Mouse (Mus musculus) CH12.LX (cell line): ENCODE results near the gene Fam161b. TPM values are rescaled to one million over a fixed set of nuclear protein-coding genes. Genes with fewer than 3 reads are reported as not detected.

Source experiments
- DNase-seq: peaks from one replicate; pipeline ENCODE4 v3.0.0-alpha.2; 2013; ENCODE audit errors: extremely low read depth
- H3K27ac ChIP-seq: 2 replicates; pipeline ENCODE4 v1.5.1; 2012; ENCODE audit warnings: low read depth, mild to moderate bottlenecking, control low read depth, moderate library complexity; ENCODE audit not compliant: insufficient read depth
- H3K27me3 ChIP-seq: replicated peaks from 2 replicates; pipeline ENCODE3; 2012; ENCODE audit warnings: inconsistent platforms
- H3K36me3 ChIP-seq, 2 experiments: replicated peaks in 1 of 2; 2 replicates each; pipeline versions ENCODE3 to v1.6.1; 2012; ENCODE audit warnings: inconsistent platforms in 1 of 2, low read length in 1 of 2, mild to moderate bottlenecking in 1 of 2, mixed read lengths in 1 of 2, moderate library complexity in 1 of 2; ENCODE audit not compliant: control insufficient read depth in 1 of 2, insufficient read depth in 1 of 2
- H3K4me1 ChIP-seq, 2 experiments: 2 replicates each; pipeline ENCODE4 v1.6.1; 2012; ENCODE audit warnings: inconsistent platforms in 1 of 2, moderate library complexity in 1 of 2; ENCODE audit not compliant: insufficient read depth in 2 of 2, control insufficient read depth in 1 of 2
- H3K4me2 ChIP-seq: 2 replicates; pipeline ENCODE4 v1.6.1; 2012; ENCODE audit warnings: low read depth, mild to moderate bottlenecking, control low read depth; ENCODE audit not compliant: poor library complexity, insufficient read depth, severe bottlenecking
- H3K4me3 ChIP-seq, 3 experiments: fragments of 150-350 bp in 1 of 3; sonication (generic) in 1 of 3; replicated peaks in 1 of 3; 2 replicates each; pipeline versions ENCODE3 to v1.5.1; 2011 to 2012; ENCODE audit warnings: low read depth in 2 of 3, low read length in 2 of 3, mild to moderate bottlenecking in 2 of 3, moderate library complexity in 2 of 3, control low read depth in 1 of 3, improper control_type of control experiment in 1 of 3, inconsistent platforms in 1 of 3, mixed read lengths in 1 of 3; ENCODE audit not compliant: poor library complexity in 1 of 3
- H3K79me2 ChIP-seq: replicated peaks from 2 replicates; pipeline ENCODE4 v1.6.1; 2012; ENCODE audit warnings: mild to moderate bottlenecking, moderate library complexity; ENCODE audit not compliant: control insufficient read depth, poor library complexity, insufficient read depth, severe bottlenecking; ENCODE audit errors: extremely low read depth
- H3K9ac ChIP-seq: 2 replicates; pipeline ENCODE4 v1.6.1; 2012; ENCODE audit warnings: low read depth, mild to moderate bottlenecking, control low read depth, moderate library complexity; ENCODE audit not compliant: insufficient read depth
- H3K9me3 ChIP-seq: replicated peaks from 2 replicates; pipeline ENCODE3; 2012; ENCODE audit warnings: low read length, inconsistent platforms, mixed read lengths
- CHD2 ChIP-seq: IDR thresholded peaks from 2 replicates; pipeline ENCODE4 v1.6.1; 2011; ENCODE audit warnings: low read length, improper control_type of control experiment
- CTCF ChIP-seq, 2 experiments: IDR thresholded peaks in 1 of 2; conservative IDR thresholded peaks in 1 of 2; 2 replicates each; pipeline ENCODE4 v1.5.1; 2011 to 2012; ENCODE audit warnings: low read depth in 2 of 2, low read length in 2 of 2, improper control_type of control experiment in 1 of 2, inconsistent platforms in 1 of 2, mild to moderate bottlenecking in 1 of 2, moderate library complexity in 1 of 2
- E2F4 ChIP-seq: IDR thresholded peaks from 2 replicates; pipeline ENCODE4 v1.6.1; 2011; ENCODE audit warnings: low read depth, low read length, improper control_type of control experiment; ENCODE audit not compliant: insufficient replicate concordance
- ELF1 ChIP-seq: IDR thresholded peaks from 2 replicates; pipeline ENCODE4 v1.6.1; 2014; ENCODE audit warnings: low read depth, mild to moderate bottlenecking, inconsistent platforms, low read length, improper control_type of control experiment
- HCFC1 ChIP-seq: IDR thresholded peaks from 2 replicates; pipeline ENCODE4 v1.6.1; 2012; ENCODE audit warnings: low read depth, mild to moderate bottlenecking, inconsistent platforms, low read length, improper control_type of control experiment
- IRF4 ChIP-seq: IDR thresholded peaks from 2 replicates; pipeline ENCODE4 v1.6.1; 2014; ENCODE audit warnings: low read depth, mild to moderate bottlenecking, inconsistent platforms, low read length, improper control_type of control experiment
- JUN ChIP-seq: IDR thresholded peaks from 2 replicates; pipeline ENCODE4 v1.6.1; 2011; ENCODE audit warnings: low read depth, mild to moderate bottlenecking, low read length, improper control_type of control experiment, moderate library complexity; ENCODE audit not compliant: insufficient read depth
- JUND ChIP-seq: conservative IDR thresholded peaks from 2 replicates; pipeline ENCODE4 v1.6.1; 2011; ENCODE audit warnings: low read depth, low read length, improper control_type of control experiment
- KAT2A ChIP-seq: IDR thresholded peaks from 2 replicates; pipeline ENCODE4 v1.6.1; 2012; ENCODE audit warnings: low read length, improper control_type of control experiment, inconsistent platforms; ENCODE audit not compliant: insufficient replicate concordance
- MAX ChIP-seq: IDR thresholded peaks from 2 replicates; pipeline ENCODE4 v1.6.1; 2011; ENCODE audit warnings: low read length, improper control_type of control experiment
- MEF2A ChIP-seq: IDR thresholded peaks from 2 replicates; pipeline ENCODE4 v1.6.1; 2014; ENCODE audit warnings: low read depth, mild to moderate bottlenecking, inconsistent platforms, low read length, improper control_type of control experiment, borderline replicate concordance
- MXI1 ChIP-seq: IDR thresholded peaks from 2 replicates; pipeline ENCODE4 v1.6.1; 2011; ENCODE audit warnings: mild to moderate bottlenecking, low read depth, low read length, improper control_type of control experiment
- NELFE ChIP-seq: IDR thresholded peaks from 2 replicates; pipeline ENCODE4 v1.6.1; 2011; ENCODE audit warnings: low read depth, low read length, improper control_type of control experiment
- NRF1 ChIP-seq: IDR thresholded peaks from 2 replicates; pipeline ENCODE4 v1.6.1; 2014; ENCODE audit warnings: low read depth, mild to moderate bottlenecking, inconsistent platforms, low read length, improper control_type of control experiment, moderate library complexity
- POLR2A ChIP-seq: IDR thresholded peaks from 2 replicates; pipeline ENCODE4 v1.6.1; 2011; ENCODE audit warnings: low read depth, mild to moderate bottlenecking, improper control_type of control experiment, low read length
- SIN3A ChIP-seq: IDR thresholded peaks from 2 replicates; pipeline ENCODE4 v1.6.1; 2012; ENCODE audit warnings: low read length, improper control_type of control experiment, inconsistent platforms
- SMC3 ChIP-seq: IDR thresholded peaks from 2 replicates; pipeline ENCODE4 v1.6.1; 2011; ENCODE audit warnings: low read depth, low read length, improper control_type of control experiment
- TCF12 ChIP-seq: IDR thresholded peaks from 2 replicates; pipeline ENCODE4 v1.6.1; 2014; ENCODE audit warnings: low read depth, mild to moderate bottlenecking, inconsistent platforms, low read length, improper control_type of control experiment
- ZKSCAN1 ChIP-seq: IDR thresholded peaks from 2 replicates; pipeline ENCODE4 v1.6.1; 2012; ENCODE audit warnings: low read depth, inconsistent platforms, low read length, improper control_type of control experiment, borderline replicate concordance
- dilution Hi-C: fragments of 300-500 bp; cut with MboI; formaldehyde crosslinking; loops from 2 replicates; pipeline ENCODE4 v1.14.3; 2020; ENCODE audit warnings: low sequenced_read_pairs; ENCODE audit not compliant: extremely low pct_unique_long_range_greater_than_20kb, extremely low pct_ligation_motif_present
- in situ Hi-C: fragments of 300-500 bp; cut with MboI; formaldehyde crosslinking; loops from 3 replicates; pipeline ENCODE4 v1.14.3; 2019; ENCODE audit warnings: low sequenced_read_pairs, low pct_ligation_motif_present, low pct_unique_long_range_greater_than_20kb, mixed read lengths
- polyA plus RNA-seq: library from polyadenylated mRNA; unstranded; fragments of >175 nt; gene quantifications from 2 replicates; pipeline ENCODE4 v1.2.1, GENCODE M21; 2012; ENCODE audit warnings: low read depth; ENCODE audit not compliant: insufficient read length
- total RNA-seq, 2 experiments: library from RNA; depleted of rRNA; stranded (reverse); fragments of 300-350 nt in 1 of 2; fragments of >200 nt in 1 of 2; gene quantifications; 2 replicates each; pipeline ENCODE4 v1.2.3; 2012 to 2014

The Fam161b gene
- 0.98 and 1.0 TPM in 2 replicates for total RNA-seq (2012; rRNA removed)
- total RNA-seq (2014; rRNA removed) = 0.38 and 0.87 TPM in 2 replicates
- polyA plus RNA-seq = 0.80 and 1.00 TPM in 2 replicates

GRCm38 (mm10) chr12:84361555-84362489, at the start of gene Fam161b, which contains the start of gene Coq6:
Gene Fam161b (minus strand): TSS chr12:84361833.
Gene Coq6 (plus strand): TSS chr12:84361657.
- H3K4me1 ChIP-seq = peaks cover 4 to 26% of the 10 kb centered on the region in 2 experiments; a peak in 3 of 4 replicates
- dilution Hi-C loops = no loop called here
- H3K36me3 ChIP-seq = peaks cover under 1 to 14% of the 10 kb centered on the region in 2 experiments
- peak within 1 kb of the TSS; percentile 29; the same call in 1 of the 2 replicates for H3K27ac ChIP-seq
- no peaks in the 10 kb centered on the region for H3K27me3 ChIP-seq
- no peaks in the 10 kb centered on the region for H3K9me3 ChIP-seq
- peak within 1 kb of the TSS; percentile 81 for H3K4me2 ChIP-seq
- peak within 1 kb of the TSS; percentile 89 to 100 (median 90) for H3K4me3 ChIP-seq
- DNase-seq = peak; percentile 99
- in situ Hi-C loops = no loop called here
- peak; percentile 12; the same call in 1 of the 2 replicates for TF ChIP-seq IRF4
- no peak for TF ChIP-seq ZKSCAN1
- TF ChIP-seq CTCF (conservative IDR thresholded peaks at IDR 0.05 in 1 of 2, IDR thresholded peaks at IDR 0.05 in 1 of 2; ENCODE audit: low read depth in 2 of 2, low read length in 2 of 2) = no peak
- TF ChIP-seq JUN = no peak
- no peak for TF ChIP-seq SMC3
- peak; percentile 93 for TF ChIP-seq HCFC1
- peak; percentile 71 for TF ChIP-seq NELFE
- TF ChIP-seq SIN3A = peak; percentile 99
- TF ChIP-seq E2F4 = peak; percentile 78; the same call in 1 of the 2 replicates
- TF ChIP-seq NRF1 = peak; percentile 68
- no peak for TF ChIP-seq JUND
- peak; percentile 84 for TF ChIP-seq ELF1
- 0 out of 2 replicates have a peak, but pooled peaks have one; percentile 7 for TF ChIP-seq MEF2A
- TF ChIP-seq MAX = peak; percentile 59; the same call in 1 of the 2 replicates
- peak; percentile 89; the same call in 1 of the 2 replicates for TF ChIP-seq KAT2A
- TF ChIP-seq MXI1 = peak; percentile 93
- TF ChIP-seq CHD2 = peak; percentile 96
- peak; percentile 84 for TF ChIP-seq TCF12
- peak; percentile 86 for TF ChIP-seq POLR2A
- H3K9ac ChIP-seq = peak within 1 kb of the TSS; percentile 72
- H3K79me2 ChIP-seq = peaks cover 21% of the 10 kb centered on the region
